Mouse (Mus musculus) spleen, adult 2 months (tissue): ENCODE measurements around the gene Rtl10. TPM values are rescaled to one million over a fixed set of nuclear protein-coding genes. Genes with fewer than 3 reads are reported as not detected.

Experiments
- DNase-seq, 2 experiments: peaks; one replicate each; pipeline versions ENCODE4 v3.0.0 to v3.0.0-alpha.2; 2012 to 2021; ENCODE audit warnings: low spot score in 2 of 2, low read depth in 1 of 2
- H3K27ac ChIP-seq: fragments of 200-500 bp; 2 replicates; pipeline ENCODE4 v1.5.1; 2012; ENCODE audit warnings: low read length, inconsistent platforms; ENCODE audit not compliant: insufficient read depth
- H3K27me3 ChIP-seq: fragments of 200-500 bp; 2 replicates; pipeline ENCODE4 v1.6.1; 2012; ENCODE audit warnings: mild to moderate bottlenecking, moderate library complexity, low read length, inconsistent platforms; ENCODE audit not compliant: control insufficient read depth, insufficient read depth
- H3K36me3 ChIP-seq: fragments of 200-500 bp; 2 replicates; pipeline ENCODE4 v1.6.1; 2012; ENCODE audit warnings: mild to moderate bottlenecking, low read length, inconsistent platforms; ENCODE audit not compliant: control insufficient read depth, insufficient read depth
- H3K4me1 ChIP-seq: fragments of 200-500 bp; 2 replicates; pipeline ENCODE4 v1.6.1; 2011; ENCODE audit warnings: inconsistent platforms; ENCODE audit not compliant: control insufficient read depth, insufficient read depth, insufficient read length
- H3K4me3 ChIP-seq: fragments of 200-500 bp; 2 replicates; pipeline ENCODE4 v1.5.1; 2011; ENCODE audit warnings: mild to moderate bottlenecking, inconsistent platforms; ENCODE audit not compliant: insufficient read depth, insufficient read length; ENCODE audit errors: extremely low read depth
- CTCF ChIP-seq: fragments of 200-500 bp; IDR thresholded peaks from 2 replicates; pipeline ENCODE4 v1.5.1; 2011; ENCODE audit warnings: mild to moderate bottlenecking, inconsistent platforms; ENCODE audit not compliant: insufficient read depth, insufficient read length, insufficient replicate concordance; ENCODE audit errors: extremely low read depth
- POLR2A ChIP-seq: fragments of 200-500 bp; IDR thresholded peaks from 2 replicates; pipeline ENCODE4 v1.6.1; 2011; ENCODE audit warnings: low read depth, low read length, inconsistent platforms
- WGBS: fragments of 180-500 bp; shearing (Covaris S2); methylation state at CpG from one replicate; pipeline ENCODE4 v1.1.7; 2018; 5-methylcytosine and 5-hydroxymethylcytosine counted together
- polyA plus RNA-seq: library from polyadenylated mRNA; depleted of rRNA; stranded (reverse); fragments of >200 nt; gene quantifications from 2 replicates; pipeline ENCODE4 v1.2.3, GENCODE M21; 2012

The Rtl10 gene
- polyA plus RNA-seq, 1 experiment = 6.2 TPM

DNA sequence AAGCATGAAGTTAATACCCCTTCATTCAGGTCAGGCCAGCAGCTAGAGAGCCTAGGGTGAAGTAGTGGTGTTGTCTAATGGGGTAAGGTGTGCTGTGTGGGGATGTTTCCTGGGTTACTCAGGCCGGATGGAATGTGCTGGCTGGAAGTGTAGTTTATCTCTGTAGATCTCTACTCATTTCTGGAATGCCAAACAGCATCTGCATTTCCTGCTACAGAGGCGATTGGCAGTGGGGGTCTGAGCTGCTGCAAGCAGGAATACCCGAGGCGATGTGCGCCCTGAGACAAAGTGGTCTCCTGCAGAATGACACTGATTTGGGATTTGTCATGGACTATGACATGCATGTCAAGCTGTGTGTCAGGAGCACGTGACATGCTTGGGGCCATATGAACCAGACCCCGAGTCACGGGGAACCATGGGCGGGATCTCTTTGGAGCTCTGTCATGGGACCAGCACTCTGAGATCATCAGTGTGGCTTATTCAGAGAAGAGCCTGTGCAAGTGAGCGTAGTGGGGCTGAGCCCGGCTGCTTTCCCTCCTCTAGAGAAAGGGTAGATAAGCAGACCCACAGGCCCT, 27.2 kb upstream of the Rtl10 start:
- no peak for DNase-seq
- no peaks in the 10 kb centered on the region for H3K4me1 ChIP-seq
- WGBS = 95% methylated on average over 11 of the region's 11 CpGs

GRCm38 (mm10) chr16:18471976-18472375, 26.7 kb upstream of the Rtl10 start:
- no peak for DNase-seq
- Histone ChIP-seq H3K4me3 (no peak overlapping the region), H3K27ac (no peak overlapping the region), H3K4me1 (no peaks in the 10 kb centered on the region), H3K36me3 (peaks cover 24% of the 10 kb centered on the region), H3K27me3 (no peaks in the 10 kb centered on the region)
- 88% methylated on average over 6 of the region's 6 CpGs for WGBS
- TF ChIP-seq POLR2A (no peak), CTCF (no peak)

More for the DNA sequence above, 27.2 kb upstream of the Rtl10 start:
- Histone ChIP-seq H3K36me3 (peaks cover 24% of the 10 kb centered on the region), H3K27me3 (no peaks in the 10 kb centered on the region), H3K4me3 (no peak overlapping the region), H3K27ac (no peak overlapping the region)
- TF ChIP-seq CTCF (no peak), POLR2A (no peak)

- no peak for DNase-seq
- Histone ChIP-seq H3K4me3 (no peak overlapping the region), H3K4me1 (no peaks in the 10 kb centered on the region), H3K36me3 (peaks cover 24% of the 10 kb centered on the region), H3K27me3 (no peaks in the 10 kb centered on the region), H3K27ac (no peak overlapping the region)
- 95% methylated on average over 4 of the region's 4 CpGs for WGBS
- TF ChIP-seq CTCF (no peak), POLR2A (no peak)
Observed at GRCm38 (mm10) chr16:18472416-18472815, 26.3 kb upstream of the Rtl10 start.

GRCm38 (mm10) chr16:18472976-18473375, 25.7 kb upstream of the Rtl10 start:
- 95% methylated on average over 8 of the region's 8 CpGs for WGBS
- TF ChIP-seq CTCF (no peak), POLR2A (no peak)
- no peaks in the 10 kb centered on the region for H3K27me3 ChIP-seq
- H3K36me3 ChIP-seq = peaks cover 27% of the 10 kb centered on the region
- no peak for DNase-seq
- H3K4me1 ChIP-seq = no peaks in the 10 kb centered on the region
- H3K27ac ChIP-seq = no peak overlapping the region
- H3K4me3 ChIP-seq = no peak overlapping the region

GRCm38 (mm10) chr16:18474021-18474420, 24.7 kb upstream of the Rtl10 start:
- H3K27me3 ChIP-seq = no peaks in the 10 kb centered on the region
- DNase-seq = no peak
- H3K36me3 ChIP-seq = peaks cover 23% of the 10 kb centered on the region
- H3K4me1 ChIP-seq = no peaks in the 10 kb centered on the region
- no peak overlapping the region for H3K27ac ChIP-seq
- TF ChIP-seq CTCF (no peak), POLR2A (no peak)
- WGBS = 94% methylated on average over 2 of the region's 2 CpGs
- no peak overlapping the region for H3K4me3 ChIP-seq

DNA sequence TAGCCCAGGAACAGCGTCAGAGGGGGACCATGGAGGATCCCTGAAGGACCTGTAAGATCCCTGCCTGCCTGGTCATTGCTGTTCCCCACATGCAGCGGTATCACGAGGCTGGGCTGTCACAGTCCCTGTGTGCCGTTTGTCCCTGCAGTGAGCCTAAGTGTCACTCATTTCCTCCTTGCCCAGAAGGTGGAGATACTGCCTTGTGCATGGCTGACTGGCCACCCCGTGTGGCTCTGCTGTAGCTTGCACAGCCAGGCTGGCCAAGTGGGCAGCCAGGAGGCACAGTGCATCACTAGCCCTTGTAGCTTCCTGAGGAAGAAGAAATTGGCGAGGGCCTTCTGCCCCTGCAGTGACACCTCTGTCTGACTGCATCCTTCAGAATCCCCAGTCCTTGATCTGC, 20.7 kb upstream of the Rtl10 start:
- peaks cover 11% of the 10 kb centered on the region for H3K36me3 ChIP-seq
- no peak overlapping the region for H3K27ac ChIP-seq
- H3K4me3 ChIP-seq = no peak overlapping the region
- no peak for DNase-seq
- H3K27me3 ChIP-seq = no peaks in the 10 kb centered on the region
- no peak for TF ChIP-seq POLR2A
- no peak for TF ChIP-seq CTCF
- 78% methylated on average over 6 of the region's 6 CpGs for WGBS
- H3K4me1 ChIP-seq = no peaks in the 10 kb centered on the region

- 59% methylated on average over 7 of the region's 7 CpGs for WGBS
- Histone ChIP-seq H3K27me3 (no peaks in the 10 kb centered on the region), H3K27ac (no peak overlapping the region), H3K36me3 (peaks cover 6% of the 10 kb centered on the region), H3K4me3 (no peak overlapping the region), H3K4me1 (no peaks in the 10 kb centered on the region)
- DNase-seq = no peak
- TF ChIP-seq POLR2A (no peak), CTCF (no peak)
Observed at GRCm38 (mm10) chr16:18479667-18480066, 19.0 kb upstream of the Rtl10 start.
